Mouse (Mus musculus): ENCODE data around the gene Ppp2r3d.
"Not testable (repeated sequence)": the region's sequence is repeated elsewhere in the genome, so short reads cannot be mapped to it uniquely, and the experiment has no call there.

Ppp2r3d gene

DNA sequence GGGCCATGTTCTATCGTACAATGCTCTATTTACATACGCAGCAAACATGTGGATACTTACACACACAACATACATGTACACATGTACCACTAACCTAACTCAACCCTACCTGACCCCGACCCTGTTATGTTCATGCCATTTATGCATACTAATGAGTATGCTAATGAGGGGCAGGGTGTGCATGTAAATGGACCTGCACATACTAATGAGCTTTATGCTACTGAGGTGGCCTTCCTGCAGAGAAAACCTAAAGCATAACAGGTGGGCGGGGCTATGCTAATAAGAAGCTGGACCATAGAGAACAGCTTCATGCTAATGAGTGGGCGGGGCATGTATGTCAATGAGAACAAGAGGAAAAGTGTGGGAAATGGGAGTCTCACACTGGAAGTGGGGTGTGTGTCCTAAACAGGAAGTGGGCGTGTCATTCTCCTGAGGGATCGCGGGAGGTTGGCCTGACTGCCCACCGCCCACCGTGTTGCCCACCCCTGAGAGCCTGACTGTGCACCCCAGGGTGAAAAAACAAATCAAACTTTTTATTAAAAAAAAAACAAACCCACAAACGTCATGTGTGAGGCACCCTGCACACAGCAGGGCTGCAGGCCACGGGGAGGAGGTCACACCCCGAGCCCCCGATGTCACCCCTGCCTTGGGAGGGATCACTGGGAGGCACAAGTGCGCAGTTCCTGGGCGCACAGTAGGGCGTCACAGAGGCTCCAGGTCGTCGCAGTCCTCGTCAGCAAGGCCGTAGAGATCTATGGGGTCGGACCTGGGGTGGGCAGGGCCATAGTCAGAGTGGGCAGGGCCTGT lies at the start of gene Ppp2r3d:
TSS of gene Ppp2r3d (minus strand) at position 803 of the 807 bp plus-strand sequence.
- DNase-seq (ENCODE audit: low read depth in 2 of 2, low spot score in 2 of 2) = peak in 1 of 2 experiments; percentile 2

- not testable (repeated sequence) for DNase-seq (ENCODE audit: low read depth in 2 of 2, low spot score in 2 of 2)
Measured at GRCm38 (mm10) chr9:124493693-124494092, 17.0 kb upstream of the Ppp2r3d start, which contains the start of gene Gm21836. Gene Gm21836, minus strand, starts transcription at chr9:124493793.

GRCm38 (mm10) chr9:124480361-124480980 lies 3.8 kb upstream of the Ppp2r3d start:
- not testable (repeated sequence) for DNase-seq (ENCODE audit: low read depth in 2 of 2, low spot score in 2 of 2)

- no peak for DNase-seq (ENCODE audit: low read depth in 2 of 2, low spot score in 2 of 2)
Measured at GRCm38 (mm10) chr9:124478081-124478480, 1.4 kb upstream of the Ppp2r3d start.

DNA sequence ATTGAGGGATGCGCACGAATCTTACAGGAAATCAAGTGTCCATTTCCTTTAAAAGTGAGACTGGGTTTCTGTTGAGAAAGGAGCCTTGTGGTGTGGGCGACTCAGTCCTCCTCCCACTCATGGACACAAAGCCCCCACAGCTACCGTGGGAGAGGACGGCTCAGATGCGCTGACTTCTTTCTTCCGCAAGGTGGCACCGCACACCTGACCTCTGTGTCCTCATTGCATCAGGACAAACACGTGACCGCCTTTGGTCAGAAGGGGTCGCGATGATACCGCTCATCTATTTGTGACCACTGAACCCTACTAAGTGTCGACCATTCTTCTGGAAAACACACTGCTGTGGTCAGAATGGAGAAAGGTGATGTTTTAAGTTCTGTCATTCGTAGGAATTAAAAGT lies 1.0 kb downstream of the Ppp2r3d start:
- DNase-seq (ENCODE audit: low read depth in 2 of 2, low spot score in 2 of 2) = no peak

DNA sequence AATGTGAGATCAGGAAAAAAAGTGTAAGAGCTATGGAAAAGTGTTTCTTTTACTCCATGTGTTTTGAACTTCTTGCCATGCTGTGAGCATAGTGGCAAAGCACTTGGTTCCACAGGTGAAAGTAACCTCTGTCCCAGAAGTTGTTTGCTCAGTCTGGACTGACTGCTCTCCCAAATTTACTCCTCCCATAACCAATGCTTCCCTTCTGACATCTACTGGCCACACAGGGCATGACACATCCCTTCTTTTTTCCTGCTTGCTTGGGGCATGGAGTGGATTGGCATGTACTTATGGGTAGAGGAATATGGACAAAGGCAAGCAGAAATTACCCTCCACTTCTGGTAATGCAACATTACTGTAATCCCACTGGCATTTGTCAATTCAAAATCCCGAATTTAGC lies 20.1 kb downstream of the Ppp2r3d start:
- DNase-seq (ENCODE audit: low read depth in 2 of 2, low spot score in 2 of 2) = no peak

- peak; percentile 15 to 23 for DNase-seq (ENCODE audit: low read depth in 2 of 2, low spot score in 2 of 2)
Measured at GRCm38 (mm10) chr9:124442533-124442855, 34.2 kb downstream of the Ppp2r3d start.

GRCm38 (mm10) chr9:124441681-124442532 lies 34.8 kb downstream of the Ppp2r3d start:
- DNase-seq (ENCODE audit: low read depth in 2 of 2, low spot score in 2 of 2) = peak; percentile 13 to 17

DNA sequence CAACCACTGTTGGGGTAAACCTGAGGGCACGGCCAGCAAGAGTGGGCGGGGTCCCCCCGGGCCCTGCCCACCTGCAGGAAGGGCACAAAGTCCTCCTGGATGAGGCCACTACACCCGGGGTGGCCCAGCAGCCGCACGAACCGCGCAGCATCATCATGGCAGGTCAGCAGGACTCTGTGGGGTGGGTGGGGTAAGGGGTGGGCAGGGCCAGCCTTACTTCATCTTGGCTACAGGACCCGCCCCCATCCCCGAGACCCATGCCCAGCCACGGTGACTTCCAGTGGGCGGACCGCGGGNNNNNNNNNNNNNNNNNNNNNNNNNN lies 36.0 kb downstream of the Ppp2r3d start:
- DNase-seq (ENCODE audit: low read depth in 2 of 2, low spot score in 2 of 2) = no peak

DNA sequence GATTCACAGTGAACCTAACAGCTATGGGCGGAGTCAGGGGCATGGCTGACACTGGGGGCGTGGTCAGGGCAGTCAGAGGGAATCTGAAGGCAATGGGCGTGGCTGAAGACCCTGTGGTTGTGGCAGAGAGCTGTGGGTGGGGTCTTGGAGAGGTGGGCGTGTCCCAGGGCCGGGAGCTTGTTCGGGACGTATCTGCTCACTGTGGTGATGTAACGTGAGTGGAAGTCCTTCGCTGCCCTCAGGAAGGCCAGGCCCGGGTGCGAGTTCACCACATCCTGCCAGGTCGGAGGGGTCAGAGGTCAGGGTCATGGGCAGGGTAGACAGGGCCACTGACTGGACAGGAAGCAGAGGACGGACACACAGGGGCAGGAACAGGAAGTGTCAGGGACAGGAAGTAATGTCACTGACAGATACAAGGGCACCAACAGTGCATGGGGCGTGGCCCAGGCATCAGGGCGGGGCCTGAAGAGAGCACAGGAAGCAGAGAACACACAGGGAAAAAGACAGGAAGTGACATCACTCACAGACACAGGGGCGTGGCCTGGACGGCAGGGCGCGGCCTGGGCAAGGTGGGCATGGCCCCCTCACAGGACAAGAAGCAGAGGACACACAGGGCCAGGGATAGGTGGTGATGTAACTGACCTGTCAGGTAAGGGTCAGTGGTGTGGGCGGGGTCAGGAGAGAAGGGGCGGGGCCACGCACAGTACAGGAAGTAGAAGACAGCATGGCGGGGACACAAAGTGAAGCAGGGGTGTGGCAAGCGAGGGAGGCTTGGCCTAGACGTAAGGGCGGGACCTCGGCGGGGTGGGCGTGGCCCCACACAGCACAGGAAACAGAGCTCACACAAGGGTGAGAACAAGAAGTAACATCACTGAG lies 36.6 kb downstream of the Ppp2r3d start:
- DNase-seq (ENCODE audit: low read depth in 2 of 2, low spot score in 2 of 2) = peak; percentile 38 to 43

DNA sequence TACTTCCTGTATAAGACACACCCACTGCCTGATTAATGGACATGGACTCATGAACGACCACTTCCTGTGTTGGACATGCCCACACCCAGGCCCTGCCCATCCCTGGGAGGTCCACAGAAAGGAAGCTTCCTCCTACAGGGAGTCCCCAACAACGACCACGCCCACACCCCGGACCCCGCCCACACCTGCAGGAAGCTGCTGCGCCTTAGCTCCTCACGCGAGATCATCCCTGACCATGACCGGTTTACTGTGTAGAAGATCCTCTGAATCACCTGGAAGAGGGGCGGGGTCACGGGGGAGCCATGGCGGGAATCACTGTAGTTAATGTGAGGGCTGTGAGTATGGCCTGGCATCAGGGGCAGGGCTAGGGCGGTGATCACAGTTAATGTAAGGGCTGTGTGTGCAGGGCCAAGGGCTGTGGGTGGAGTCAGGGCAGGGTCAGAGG lies 37.3 kb downstream of the Ppp2r3d start:
- DNase-seq (ENCODE audit: low read depth in 2 of 2, low spot score in 2 of 2) = peak; percentile 38 to 43

- DNase-seq (ENCODE audit: low read depth in 2 of 2, low spot score in 2 of 2) = peak; percentile 28 to 34
Measured at GRCm38 (mm10) chr9:124438686-124439346, 37.9 kb downstream of the Ppp2r3d start.

GRCm38 (mm10) chr9:124425411-124425885 lies 51.2 kb downstream of the Ppp2r3d start:
- peak; percentile 82 to 83 for DNase-seq (ENCODE audit: low read depth in 2 of 2, low spot score in 2 of 2)

DNA sequence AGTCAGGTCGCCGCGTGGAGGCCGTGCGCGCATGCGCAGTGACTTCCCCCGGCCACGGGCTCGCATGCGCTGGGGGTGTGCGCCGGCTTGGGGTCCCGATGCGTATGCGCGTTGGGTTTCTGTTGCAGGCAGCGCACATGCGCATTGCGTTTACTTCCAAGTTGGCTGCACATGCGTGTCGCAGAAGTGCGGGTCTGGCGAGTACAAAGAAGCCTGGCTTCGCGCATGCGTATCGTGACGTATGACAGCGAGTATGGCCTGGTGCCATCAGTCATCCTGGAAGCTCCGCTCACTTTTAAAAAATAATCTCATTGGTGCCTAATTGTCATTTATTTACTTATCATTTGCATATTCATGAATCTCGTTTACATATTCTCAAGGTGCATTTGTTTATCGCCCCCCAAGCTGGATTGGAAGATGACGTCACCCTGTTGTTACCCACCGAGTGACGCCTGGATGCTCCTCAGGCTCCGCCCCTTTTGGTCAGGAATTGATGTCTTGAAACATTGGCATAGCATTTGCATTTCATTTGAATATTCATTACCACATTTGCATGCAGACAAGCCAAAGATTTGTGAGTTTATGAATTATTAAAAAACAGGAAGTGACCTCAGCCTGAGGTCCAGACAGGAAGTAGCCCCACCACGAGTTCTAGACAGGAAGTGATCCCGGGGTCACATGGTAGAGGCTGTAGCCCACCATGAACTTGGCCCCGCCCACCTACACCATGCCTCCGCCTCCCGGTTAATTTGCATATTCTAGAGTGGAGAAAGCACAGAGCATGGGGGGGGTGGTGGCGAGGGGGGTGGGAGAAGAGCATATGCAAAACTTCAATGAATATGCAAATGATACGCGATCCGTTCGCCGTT lies 51.9 kb downstream of the Ppp2r3d start:
- DNase-seq (ENCODE audit: low read depth in 2 of 2, low spot score in 2 of 2) = peak; percentile 96 to 99

DNA sequence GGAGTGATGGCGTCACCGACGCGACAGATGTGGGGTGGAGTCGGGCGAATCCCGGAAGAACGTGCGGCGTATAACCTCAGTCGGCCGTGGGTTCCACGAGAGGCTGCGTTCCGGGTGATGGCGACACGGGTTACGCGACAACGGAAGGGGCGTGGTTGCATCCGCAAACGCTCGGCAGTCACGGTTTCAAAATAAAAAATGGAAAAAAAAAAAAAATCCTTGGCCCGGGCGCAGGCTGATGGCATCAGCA lies 52.5 kb downstream of the Ppp2r3d start:
- DNase-seq (ENCODE audit: low read depth in 2 of 2, low spot score in 2 of 2) = no peak

DNA sequence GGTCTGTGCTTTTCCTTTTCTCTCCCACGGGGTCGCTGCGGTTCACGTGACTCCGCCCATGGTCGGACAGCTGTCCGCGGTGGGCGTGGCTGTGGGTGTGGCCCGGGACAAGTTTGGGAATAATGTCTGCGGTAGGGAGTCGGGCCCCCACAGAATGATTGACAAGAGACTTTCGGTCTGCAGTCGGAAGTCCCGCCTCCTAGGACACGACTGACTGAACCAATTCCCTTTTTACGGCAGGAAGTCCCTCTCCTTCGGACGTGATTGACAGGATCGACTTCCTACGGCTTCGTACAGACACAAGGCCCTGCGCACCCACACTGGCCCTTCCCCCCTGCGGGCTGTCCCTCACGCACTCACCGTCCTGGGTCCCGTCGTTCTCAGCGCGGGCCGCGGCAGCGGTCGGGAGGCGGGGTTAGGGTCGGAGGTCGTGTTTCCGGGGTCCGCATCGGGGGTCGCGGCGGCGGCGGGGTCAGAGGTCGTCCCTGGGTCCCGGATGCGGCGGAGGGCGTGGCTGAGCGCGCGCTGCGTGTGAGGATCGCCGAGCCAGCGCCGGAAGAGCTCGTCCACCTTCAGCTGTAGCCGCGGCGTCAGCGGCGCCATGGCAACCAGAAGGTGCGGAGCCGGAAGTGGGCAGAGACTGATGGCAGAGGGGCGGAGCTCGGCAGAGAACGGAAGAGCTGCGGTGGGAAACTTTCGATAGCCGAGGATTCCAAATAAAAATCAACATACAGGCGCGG lies 53.0 kb downstream of the Ppp2r3d start:
- peak; percentile 94 to 95 for DNase-seq (ENCODE audit: low read depth in 2 of 2, low spot score in 2 of 2)

- DNase-seq (ENCODE audit: low read depth in 2 of 2, low spot score in 2 of 2) = peak; percentile 94
Measured at GRCm38 (mm10) chr9:124422900-124423551, 53.7 kb downstream of the Ppp2r3d start.

GRCm38 (mm10) chr9:124422427-124422826 lies 54.3 kb downstream of the Ppp2r3d start:
- peak in 1 of 2 experiments; percentile 57 for DNase-seq (ENCODE audit: low read depth in 2 of 2, low spot score in 2 of 2)

All from CD8-positive naive resting alpha-beta T cell, adult 2 months (primary cell).